Mouse (Mus musculus) thymus, adult 2 months (tissue): ENCODE results near the gene Gcnt3. TPM values are rescaled to one million over a fixed set of nuclear protein-coding genes. Genes with fewer than 3 reads are reported as not detected.
"Not testable (repeated sequence)": the region's sequence is repeated elsewhere in the genome, so short reads cannot be mapped to it uniquely, and the experiment has no call there.

Source experiments
- DNase-seq: peaks from one replicate; pipeline ENCODE4 v3.0.0; 2021
- H3K27ac ChIP-seq: fragments of 200-500 bp; 2 replicates; pipeline ENCODE4 v1.5.1; 2012; ENCODE audit warnings: low read length, control low read depth; ENCODE audit not compliant: control insufficient read depth, insufficient read depth
- H3K27me3 ChIP-seq: fragments of 200-500 bp; 2 replicates; pipeline ENCODE4 v1.6.1; 2012; ENCODE audit warnings: mild to moderate bottlenecking, low read length, moderate library complexity, mixed read lengths; ENCODE audit not compliant: control insufficient read depth, insufficient read depth
- H3K36me3 ChIP-seq: fragments of 200-500 bp; 2 replicates; pipeline ENCODE4 v1.6.1; 2012; ENCODE audit warnings: mild to moderate bottlenecking, low read length, moderate library complexity; ENCODE audit not compliant: control insufficient read depth, insufficient read depth
- H3K4me1 ChIP-seq: fragments of 200-500 bp; replicated peaks from 2 replicates; pipeline ENCODE4 v1.6.1; 2012; ENCODE audit warnings: low read length; ENCODE audit not compliant: control insufficient read depth, insufficient read depth
- H3K4me3 ChIP-seq: fragments of 200-500 bp; 2 replicates; pipeline ENCODE4 v1.5.1; 2012; ENCODE audit warnings: mild to moderate bottlenecking, low read length, control low read depth, moderate library complexity; ENCODE audit not compliant: control insufficient read depth, insufficient read depth
- CTCF ChIP-seq: fragments of 200-500 bp; IDR thresholded peaks from 2 replicates; pipeline ENCODE4 v1.5.1; 2012; ENCODE audit warnings: mild to moderate bottlenecking, control low read depth, low read length, moderate library complexity, borderline replicate concordance; ENCODE audit not compliant: control insufficient read depth, poor library complexity, insufficient read depth; ENCODE audit errors: extremely low read depth
- POLR2A ChIP-seq: fragments of 200-500 bp; IDR thresholded peaks from 2 replicates; pipeline ENCODE4 v1.6.1; 2012; ENCODE audit warnings: mild to moderate bottlenecking, low read length, control low read depth, moderate library complexity; ENCODE audit not compliant: control insufficient read depth, poor library complexity, insufficient read depth; ENCODE audit errors: extremely low read depth
- WGBS: fragments of 180-500 bp; shearing (Covaris S2); methylation state at CpG from one replicate; pipeline ENCODE4 v1.1.7; 2018; 5-methylcytosine and 5-hydroxymethylcytosine counted together
- polyA plus RNA-seq: library from polyadenylated mRNA; depleted of rRNA; stranded (reverse); fragments of >200 nt; gene quantifications from 2 replicates; pipeline ENCODE4 v1.2.3, GENCODE M21; 2012

The Gcnt3 gene
- polyA plus RNA-seq, 1 experiment: not detected

- H3K4me1 ChIP-seq: peaks cover 2% of the 10 kb centered on the region
- H3K4me3 ChIP-seq: no peak overlapping the region
- H3K27me3 ChIP-seq: no peaks in the 10 kb centered on the region
- WGBS: 83% methylated on average over 9 of the region's 9 CpGs
- no peaks in the 10 kb centered on the region for H3K36me3 ChIP-seq
- no peak overlapping the region for H3K27ac ChIP-seq
- TF ChIP-seq CTCF (no peak), POLR2A (no peak)
- no peak for DNase-seq
Measured at GRCm38 (mm10) chr9:70033056-70033455, 4.8 kb downstream of the Gcnt3 start.

- Histone ChIP-seq H3K4me3 (no peak overlapping the region), H3K36me3 (no peaks in the 10 kb centered on the region), H3K27ac (no peak overlapping the region), H3K27me3 (no peaks in the 10 kb centered on the region), H3K4me1 (peaks cover 2% of the 10 kb centered on the region)
- DNase-seq: no peak
- 52% methylated on average over 1 of the region's 1 CpGs for whole genome bisulfite sequencing
- TF ChIP-seq CTCF (no peak), POLR2A (no peak)
Measured at GRCm38 (mm10) chr9:70032167-70032566, 5.7 kb downstream of the Gcnt3 start.

GRCm38 (mm10) chr9:70025365-70026012, 12.4 kb downstream of the Gcnt3 start:
- 97% methylated on average over 2 of the region's 2 CpGs for WGBS
- peaks cover 14% of the 10 kb centered on the region; the same call in 1 of the 2 replicates for H3K36me3 ChIP-seq
- no peaks in the 10 kb centered on the region for H3K4me1 ChIP-seq
- H3K4me3 ChIP-seq: no peak overlapping the region
- no peak overlapping the region for H3K27ac ChIP-seq
- TF ChIP-seq POLR2A (no peak), CTCF (no peak)
- DNase-seq: no peak
- no peaks in the 10 kb centered on the region for H3K27me3 ChIP-seq

- H3K4me3 ChIP-seq: no peak overlapping the region
- TF ChIP-seq POLR2A (no peak), CTCF (no peak)
Measured at GRCm38 (mm10) chr9:70024648-70025047, 13.2 kb downstream of the Gcnt3 start.

GRCm38 (mm10) chr9:70023615-70024014, 14.3 kb downstream of the Gcnt3 start:
- DNase-seq, H3K4me3 ChIP-seq, H3K27ac ChIP-seq, H3K4me1 ChIP-seq, H3K27me3 ChIP-seq: not testable (repeated sequence)
- 78% methylated on average over 1 of the region's 1 CpGs for WGBS
- peaks cover 24% of the 10 kb centered on the region for H3K36me3 ChIP-seq

More at GRCm38 (mm10) chr9:70024648-70025047, 13.2 kb downstream of the Gcnt3 start:
- Histone ChIP-seq H3K4me1 (no peaks in the 10 kb centered on the region), H3K36me3 (peaks cover 21% of the 10 kb centered on the region; the same call in 1 of the 2 replicates), H3K27me3 (no peaks in the 10 kb centered on the region), H3K27ac (no peak overlapping the region)
- DNase-seq: no peak

- DNase-seq: no peak
- Histone ChIP-seq H3K4me3 (no peak overlapping the region), H3K27me3 (no peaks in the 10 kb centered on the region), H3K36me3 (peaks cover 24% of the 10 kb centered on the region), H3K4me1 (no peaks in the 10 kb centered on the region), H3K27ac (no peak overlapping the region)
- TF ChIP-seq CTCF (no peak), POLR2A (no peak)
- 95% methylated on average over 4 of the region's 4 CpGs for WGBS
Measured at GRCm38 (mm10) chr9:70022083-70022482, 15.8 kb downstream of the Gcnt3 start.

GRCm38 (mm10) chr9:70021610-70022009, 16.3 kb downstream of the Gcnt3 start:
- no peak overlapping the region for H3K27ac ChIP-seq
- 86% methylated on average over 1 of the region's 1 CpGs for WGBS
- TF ChIP-seq CTCF (no peak), POLR2A (no peak)
- H3K4me1 ChIP-seq: no peaks in the 10 kb centered on the region
- peaks cover 24% of the 10 kb centered on the region for H3K36me3 ChIP-seq
- no peak for DNase-seq
- H3K4me3 ChIP-seq: no peak overlapping the region
- H3K27me3 ChIP-seq: no peaks in the 10 kb centered on the region
